Mouse (Mus musculus) cerebellum, postnatal 14 days (tissue): ENCODE data around the gene Tdo2.

ENCODE experiments used
- DNase-seq, 2 experiments: peaks; one replicate each; pipeline ENCODE4 v3.0.0; 2021; ENCODE audit warnings: mixed read lengths in 2 of 2

Tdo2 gene

DNA sequence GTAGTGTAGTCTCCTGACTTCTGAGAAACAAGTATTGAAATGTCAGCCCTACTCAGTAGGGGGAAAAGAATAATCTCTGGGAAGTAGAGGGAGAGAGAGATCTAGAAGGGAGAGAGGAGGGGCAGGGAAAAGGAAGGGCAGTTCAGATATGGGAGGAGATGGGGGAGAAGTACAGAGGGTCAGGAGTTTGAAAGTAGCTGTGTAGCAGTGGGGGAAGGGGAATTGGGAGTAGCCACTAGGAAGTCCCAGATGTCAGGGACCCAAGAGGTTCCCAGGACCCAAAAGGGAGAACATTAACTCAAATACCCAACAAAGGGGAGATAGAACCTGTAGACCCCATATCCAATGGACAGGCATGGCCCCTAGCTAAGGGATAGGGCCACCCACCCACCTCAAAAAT lies at the start of gene Tdo2:
Tdo2 (minus strand) TSS at position 101 of the 400 bp plus-strand sequence.
- DNase-seq = no peak

DNA sequence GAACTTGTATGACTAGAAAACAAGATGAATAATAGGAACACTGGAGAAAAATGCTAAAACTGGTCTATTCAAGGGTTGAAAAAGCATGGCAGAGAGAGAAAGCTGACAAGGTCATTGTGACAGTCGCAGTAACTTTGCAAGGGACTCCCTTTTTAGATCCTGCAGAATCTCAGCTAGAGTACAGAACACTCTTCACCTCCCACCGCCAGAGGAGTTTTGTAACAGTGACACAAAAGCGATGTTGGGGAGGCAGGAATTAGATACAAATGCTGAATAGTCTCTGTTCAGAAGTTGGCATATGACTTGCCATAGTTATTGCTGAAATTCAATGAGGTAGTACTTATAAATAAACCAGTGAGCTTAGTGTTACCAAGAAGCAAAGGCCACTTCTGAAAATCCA lies 47.1 kb upstream of the Tdo2 start:
- DNase-seq = no peak

DNA sequence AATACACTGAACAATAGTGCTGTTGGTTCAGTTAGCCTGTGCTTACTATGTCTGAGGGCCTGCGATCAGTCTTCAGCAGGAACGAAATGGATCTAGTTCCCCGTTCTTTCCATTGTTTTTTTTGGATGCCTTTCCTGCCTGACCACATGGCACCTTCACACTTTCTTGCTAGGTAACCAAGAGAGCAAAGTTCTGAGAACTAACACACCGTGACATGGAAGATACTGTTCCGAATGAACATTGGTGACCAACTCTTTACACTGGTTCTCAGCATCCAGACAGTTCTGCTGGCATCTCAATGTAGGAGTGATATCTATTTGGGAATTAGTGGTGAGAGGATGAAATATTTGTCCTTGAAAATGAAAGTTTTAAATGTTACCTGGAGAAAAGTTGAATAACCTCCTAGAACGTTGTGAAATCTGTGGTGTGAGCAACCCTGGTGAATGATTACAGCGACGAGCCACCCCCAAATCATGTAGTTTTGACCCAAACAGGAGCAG lies 46.5 kb upstream of the Tdo2 start:
- DNase-seq = no peak

DNA sequence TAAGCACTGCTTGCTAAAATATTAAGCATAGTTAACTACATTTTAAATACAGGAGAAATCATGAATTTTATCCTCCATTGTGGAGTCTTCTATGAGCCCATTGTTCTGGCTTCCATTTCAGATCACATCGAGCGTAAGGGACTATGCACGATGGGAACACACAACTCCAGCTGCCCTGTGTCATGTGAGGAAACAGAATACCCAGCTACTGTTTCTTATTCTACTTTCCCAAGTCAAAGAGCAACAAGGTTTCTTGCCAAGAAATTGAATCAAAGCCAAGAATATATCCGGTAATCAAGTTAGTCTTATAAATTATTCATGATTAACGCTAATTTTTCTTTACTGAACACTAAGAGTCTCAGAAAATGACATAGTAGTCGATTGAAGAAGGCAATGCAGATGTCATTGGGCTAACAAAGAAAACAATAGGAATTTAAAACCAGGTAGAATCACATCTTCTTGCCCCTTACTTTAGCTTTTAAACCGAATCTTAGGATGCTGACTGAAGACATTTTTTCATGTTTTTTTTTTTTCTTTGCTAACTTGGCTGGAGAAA lies 38.2 kb upstream of the Tdo2 start:
- DNase-seq = no peak

DNA sequence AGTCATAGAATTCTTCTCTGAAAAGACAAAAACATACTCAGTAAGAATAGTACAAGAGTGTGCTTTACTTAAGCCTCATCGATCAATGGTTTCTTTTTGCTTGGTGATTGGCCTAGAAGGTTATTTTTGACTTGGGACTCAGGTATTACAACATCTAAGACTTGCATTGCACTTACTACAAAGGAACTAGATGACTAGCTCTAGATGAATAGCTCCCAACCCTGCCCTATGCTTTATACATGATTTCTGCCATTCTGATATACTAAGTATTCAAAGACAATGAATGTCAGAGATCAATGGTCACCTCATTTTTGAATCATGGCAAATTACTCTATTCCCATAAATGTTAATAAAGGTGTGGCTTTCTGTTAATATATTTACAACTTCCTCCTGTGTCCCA lies 31.0 kb upstream of the Tdo2 start:
- no peak for DNase-seq

DNA sequence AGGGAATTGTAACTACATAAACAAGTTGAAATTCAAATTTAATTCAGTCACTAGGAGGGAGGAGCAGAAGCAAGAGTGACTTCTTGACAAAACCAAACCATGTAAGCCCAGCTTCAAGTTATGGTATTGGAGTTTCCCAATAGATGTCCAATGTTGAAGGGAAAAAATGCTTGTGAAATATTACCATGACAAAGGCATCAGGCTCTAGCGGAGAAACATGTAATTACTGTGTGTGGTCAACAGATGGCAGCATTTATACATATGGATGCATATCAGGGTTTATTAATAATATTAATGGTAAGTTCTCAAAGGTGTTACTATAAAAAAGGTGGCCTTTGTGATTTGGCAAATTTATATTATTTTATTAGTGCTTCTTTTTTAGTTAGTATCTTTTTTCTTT lies 20.0 kb upstream of the Tdo2 start:
- DNase-seq = peak; percentile 50 to 64

DNA sequence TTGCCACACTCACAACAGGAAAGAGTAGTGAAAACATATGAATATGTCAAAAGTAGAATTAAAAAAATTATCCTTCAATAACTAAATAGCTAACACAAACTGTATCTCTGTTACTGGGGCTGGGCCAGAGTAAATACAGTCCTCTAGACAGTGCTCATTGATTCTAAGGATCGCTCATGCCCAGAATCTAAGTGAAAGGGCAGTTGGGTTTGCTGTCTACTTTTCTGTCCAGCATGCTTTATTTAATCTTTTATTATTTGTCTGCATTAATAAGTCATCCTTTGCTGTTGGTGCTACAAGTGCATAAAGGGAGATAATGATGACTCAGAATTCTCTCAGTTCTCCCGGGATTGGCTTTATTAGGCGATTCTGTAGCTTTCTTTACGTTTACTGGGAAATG lies 19.4 kb upstream of the Tdo2 start:
- DNase-seq = no peak

DNA sequence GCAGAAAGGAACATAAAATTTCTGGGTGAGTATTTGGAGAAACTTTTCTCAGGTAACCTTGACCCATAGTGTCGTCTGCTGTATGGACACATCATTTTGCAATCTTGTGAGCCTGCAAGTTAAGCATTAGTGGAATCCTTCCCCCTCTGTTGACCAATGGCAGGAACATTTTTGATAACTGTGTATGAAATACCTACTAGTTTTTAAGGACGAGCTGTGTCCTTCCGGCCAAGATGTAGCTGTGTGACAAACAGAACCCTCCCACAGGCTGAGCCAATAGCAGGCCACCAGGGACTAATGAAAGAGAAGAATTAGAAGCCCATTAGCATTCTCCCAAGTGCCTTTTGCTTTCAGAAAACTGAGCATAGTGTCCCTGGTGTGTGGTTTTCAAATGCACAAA lies 14.5 kb upstream of the Tdo2 start:
- DNase-seq = no peak

DNA sequence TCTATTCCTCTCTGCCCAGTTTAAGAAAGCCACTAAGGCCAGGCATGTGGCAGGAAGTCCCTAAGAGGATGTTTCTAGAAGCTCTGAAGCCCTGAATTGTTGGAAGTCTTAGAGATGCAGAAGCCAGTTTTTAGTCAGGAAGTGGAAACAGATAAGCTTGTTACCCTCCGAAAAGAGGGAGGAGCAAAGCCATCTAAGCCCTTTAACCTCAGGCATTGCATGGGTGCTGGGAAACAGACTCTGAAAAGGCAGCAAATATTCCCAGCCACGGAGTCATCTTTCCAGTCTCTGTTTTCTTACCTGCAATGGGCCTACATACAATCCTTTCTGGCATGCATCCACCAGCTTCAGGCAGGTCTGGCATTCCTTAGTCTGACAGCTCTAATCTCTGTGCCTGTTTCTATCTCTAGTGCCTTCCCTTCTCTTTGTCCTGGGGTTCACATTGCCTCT lies 13.7 kb upstream of the Tdo2 start:
- no peak for DNase-seq

DNA sequence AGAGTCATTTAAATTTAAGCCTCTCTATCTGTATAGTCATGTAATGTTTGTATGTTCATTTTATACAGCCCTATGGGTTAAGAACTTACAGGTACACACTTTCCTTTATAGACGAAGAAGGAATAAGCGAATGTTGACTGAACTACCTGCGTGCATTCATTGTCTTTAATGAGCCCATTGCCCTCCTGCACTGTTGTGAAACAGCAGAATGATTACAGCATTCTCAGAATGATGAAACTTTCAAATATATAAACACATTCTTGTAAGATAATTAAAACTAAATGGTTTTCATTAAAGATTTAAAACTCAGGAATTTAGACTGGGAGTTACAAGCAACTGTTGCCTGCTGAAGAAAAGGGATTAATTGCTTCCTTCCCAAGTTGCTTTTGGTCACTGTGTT lies 11.6 kb upstream of the Tdo2 start:
- no peak for DNase-seq

DNA sequence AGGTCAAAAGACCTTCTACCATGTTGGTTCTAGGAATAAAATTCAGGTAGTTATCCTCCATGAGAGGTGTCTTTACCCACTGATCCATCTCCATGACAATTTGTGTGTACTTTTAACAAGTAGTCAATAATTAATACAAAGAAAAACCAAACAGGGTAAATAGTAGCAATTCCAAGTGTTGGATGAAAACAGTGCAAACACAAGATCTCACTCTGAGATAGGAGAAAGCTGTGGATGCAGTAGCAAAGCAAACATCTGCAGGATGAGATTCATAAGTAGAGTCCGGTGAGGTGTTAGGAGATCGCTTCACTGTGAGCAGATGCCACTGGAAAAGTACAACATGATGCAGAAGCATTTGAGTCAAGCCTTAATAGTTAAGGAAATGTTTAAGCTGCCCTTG lies 10.1 kb upstream of the Tdo2 start:
- no peak for DNase-seq

DNA sequence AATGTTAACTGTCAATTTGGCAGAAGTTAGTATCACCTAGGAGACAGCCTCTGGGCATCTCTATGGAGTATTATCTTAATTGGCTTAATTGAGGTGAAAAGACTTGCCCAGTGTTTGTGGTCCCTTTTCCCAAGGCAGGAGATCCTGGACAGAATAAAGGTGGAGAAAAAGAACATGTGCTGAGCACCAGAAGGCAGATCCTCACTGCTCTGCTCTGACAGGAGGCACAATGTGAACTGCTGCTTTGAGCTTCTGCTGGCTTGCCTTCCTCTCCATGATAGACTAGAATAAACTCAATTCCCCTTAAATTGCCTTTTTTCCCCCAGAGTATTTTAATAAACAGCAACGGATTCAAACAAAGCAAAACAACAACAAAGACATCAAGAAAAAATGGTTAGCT lies 9.1 kb upstream of the Tdo2 start:
- DNase-seq = no peak

DNA sequence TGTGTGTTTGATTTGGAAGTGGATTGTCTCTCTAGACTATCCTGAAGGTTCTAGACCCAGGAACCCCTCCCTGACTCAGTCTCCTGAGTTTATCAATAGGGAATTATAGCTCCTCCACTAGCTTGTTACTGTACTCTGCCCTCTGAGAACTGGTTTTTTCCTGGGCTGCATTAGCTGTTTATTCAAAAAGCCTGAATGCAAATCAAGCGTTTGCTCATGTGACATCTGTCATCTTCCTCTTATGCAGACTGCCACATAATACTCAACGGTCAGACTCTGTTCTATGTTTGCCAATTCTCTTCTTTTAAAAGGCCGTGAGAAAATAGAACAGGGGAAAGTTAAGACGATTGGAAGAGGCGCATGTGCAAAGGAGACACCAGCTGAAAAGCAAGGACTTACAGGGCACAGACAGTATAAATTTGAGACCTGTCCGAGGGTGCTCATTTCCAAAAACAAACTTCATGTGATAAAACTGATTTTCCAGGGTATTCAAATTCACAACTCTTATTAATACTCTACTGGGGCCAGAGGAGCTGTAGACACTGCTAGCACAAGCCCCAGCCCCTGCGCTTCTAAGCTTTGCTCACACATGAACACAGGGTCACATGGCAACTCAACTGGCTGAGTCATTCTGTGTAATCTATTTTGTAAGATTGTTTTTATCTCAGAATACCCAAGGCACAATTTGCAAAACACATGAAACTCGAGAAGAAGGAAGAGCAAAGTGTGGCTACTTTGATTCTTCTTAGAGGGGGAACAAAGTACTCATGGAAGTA lies 7.3 kb upstream of the Tdo2 start:
- DNase-seq = no peak

DNA sequence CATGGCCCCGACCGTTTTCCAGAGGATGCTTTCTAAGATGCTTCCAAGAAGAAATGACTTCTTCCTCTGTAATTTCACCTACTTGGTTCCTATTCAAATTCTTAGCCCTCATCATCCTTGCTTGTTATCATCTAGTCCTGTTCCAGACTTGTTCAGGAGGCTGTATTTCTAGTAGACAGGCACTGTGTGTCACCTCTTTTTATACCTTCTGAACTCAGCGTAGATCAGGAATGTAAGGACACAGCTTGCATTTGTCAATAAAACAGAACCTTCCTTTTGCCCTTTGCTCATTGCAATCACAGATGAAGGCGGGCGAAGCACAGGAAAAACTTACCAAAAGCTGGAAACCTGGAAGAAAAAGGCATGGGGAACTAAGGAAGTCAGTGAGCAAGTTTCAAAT lies 6.0 kb upstream of the Tdo2 start, which contains the start of gene Asic5:
Asic5 (plus strand) TSS at position 301 of the 400 bp plus-strand sequence.
- DNase-seq = no peak

DNA sequence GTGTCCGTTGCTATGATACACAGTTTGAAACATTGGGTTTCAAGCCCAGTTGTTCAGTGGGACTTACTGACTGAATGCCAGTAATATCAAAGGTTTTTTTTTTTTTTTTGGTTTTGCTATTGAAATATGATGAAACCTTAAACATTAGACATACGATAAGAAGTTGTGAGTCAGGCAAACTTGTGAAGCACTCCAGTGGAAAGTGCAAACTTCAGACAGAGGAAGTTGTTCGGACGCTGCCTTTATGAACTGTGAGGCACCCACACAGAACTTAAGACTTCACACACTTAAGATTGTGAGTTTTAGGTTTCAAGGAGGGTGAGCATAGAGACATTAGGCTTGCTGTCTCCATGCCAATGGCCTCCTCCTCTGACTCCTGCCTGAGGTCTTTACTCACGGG lies 5.6 kb upstream of the Tdo2 start:
- DNase-seq = no peak

DNA sequence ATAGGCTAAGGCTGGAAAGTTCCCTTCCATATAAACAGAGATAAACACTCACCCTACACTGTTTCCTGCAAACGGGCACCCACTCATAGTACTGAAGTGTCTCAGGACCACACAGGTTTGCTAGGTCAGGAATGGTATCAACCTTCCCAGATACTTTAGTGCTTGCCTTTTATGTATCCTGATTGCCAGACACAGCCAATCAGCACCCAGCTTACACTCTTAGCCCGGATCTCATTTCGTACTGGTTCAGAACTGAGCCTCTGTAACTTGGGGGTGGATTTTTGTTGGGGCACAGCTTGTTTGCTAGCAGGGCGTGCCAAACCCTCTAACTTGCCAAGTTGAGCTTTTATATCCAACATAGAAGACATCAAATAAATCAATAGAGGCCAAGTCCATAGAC lies 395 bp downstream of the Tdo2 start:
- no peak for DNase-seq

DNA sequence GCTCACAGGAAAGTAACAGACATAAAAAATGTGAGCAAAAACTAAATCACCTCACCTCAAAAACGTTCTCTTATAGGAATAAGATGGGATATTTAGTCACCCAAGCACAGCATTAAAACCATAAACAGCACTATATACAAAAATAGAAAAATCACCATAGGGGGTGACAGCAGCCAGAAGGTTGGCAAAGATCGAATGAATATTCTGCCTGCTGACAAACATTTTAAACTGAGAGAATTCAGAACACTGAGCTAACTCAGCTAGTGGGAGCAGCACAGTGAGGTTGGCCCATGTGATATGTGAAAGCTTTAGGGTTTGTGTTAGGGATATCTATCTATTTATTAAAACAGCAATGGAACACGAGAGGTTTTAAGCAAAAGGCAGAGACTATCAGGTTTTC lies 11.4 kb downstream of the Tdo2 start:
- peak; percentile 17 to 60 for DNase-seq

DNA sequence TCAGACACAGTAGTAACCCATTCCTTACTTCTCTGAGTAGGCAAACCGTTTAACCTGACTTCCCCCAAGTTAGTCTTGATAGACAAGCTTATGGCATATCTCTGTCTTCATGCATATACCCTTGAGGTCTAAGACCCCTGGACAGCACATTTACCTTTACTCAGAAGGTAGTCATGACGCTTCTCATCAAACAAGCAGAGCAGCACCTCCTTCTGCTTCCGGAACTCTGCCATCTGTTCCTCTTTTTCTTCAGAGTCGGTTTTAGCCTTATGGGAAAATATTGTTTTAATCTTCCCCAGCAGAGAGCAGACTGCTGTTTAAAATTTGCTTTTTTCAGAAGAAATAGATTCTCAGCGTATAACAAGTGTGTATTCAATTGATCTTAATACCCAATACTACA lies 12.2 kb downstream of the Tdo2 start:
- DNase-seq = peak in 1 of 2 experiments; percentile 32

DNA sequence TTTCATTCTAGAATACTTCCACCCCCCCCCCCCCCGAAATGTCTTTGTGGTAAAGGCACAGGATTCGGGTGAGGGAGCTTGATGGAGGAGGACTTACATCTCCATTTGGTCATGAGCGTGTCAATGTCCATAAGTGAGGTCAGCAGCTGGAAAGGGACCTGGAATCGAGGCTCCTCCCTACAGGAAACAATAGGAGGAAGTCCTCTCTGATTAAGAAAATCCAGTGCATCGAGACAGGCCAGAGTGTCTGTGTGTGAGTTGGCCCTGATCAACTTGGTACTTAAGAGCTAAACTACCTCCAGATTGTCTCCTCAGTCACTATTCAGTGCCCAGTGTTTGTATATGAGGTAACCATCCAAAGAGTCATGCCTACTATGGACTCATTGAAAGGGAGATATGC lies 14.7 kb downstream of the Tdo2 start:
- DNase-seq = no peak

DNA sequence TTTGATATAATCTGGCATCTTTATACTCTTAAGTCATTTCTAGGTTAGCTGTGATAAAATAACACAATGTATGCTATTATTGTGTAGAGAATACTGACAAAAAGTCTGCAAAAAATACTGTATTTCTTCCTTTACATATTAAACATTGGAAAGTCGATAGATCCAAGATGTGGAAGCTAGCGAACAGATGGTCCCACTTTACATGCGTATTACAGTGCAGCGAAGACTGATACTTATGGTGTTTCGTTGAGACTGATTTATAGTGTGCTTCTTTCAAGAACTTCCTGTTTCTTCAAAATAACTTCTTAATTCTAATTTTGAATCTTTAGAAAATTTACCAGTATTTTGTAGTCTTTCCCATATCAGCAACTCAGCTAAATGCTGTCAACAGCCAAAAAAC lies 18.5 kb downstream of the Tdo2 start:
- no peak for DNase-seq

DNA sequence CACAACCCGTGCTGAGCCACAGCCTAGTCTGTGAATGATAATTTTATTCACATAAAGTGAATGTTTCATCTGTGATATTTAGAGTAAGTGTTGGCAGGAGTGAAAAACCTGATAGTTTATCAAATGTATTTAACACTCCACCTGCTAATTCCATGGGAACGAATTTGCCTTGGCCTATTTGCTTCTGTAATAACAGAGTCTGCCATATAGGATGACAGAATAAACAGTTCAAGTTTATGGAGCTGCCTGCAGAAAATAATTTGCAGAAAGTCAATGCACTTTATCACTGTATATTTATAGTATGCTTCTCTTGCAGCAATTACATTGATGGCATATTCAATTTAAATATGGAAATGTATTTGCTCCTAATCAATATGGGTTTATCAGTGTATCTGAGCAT lies 24.2 kb downstream of the Tdo2 start:
- DNase-seq = no peak

DNA sequence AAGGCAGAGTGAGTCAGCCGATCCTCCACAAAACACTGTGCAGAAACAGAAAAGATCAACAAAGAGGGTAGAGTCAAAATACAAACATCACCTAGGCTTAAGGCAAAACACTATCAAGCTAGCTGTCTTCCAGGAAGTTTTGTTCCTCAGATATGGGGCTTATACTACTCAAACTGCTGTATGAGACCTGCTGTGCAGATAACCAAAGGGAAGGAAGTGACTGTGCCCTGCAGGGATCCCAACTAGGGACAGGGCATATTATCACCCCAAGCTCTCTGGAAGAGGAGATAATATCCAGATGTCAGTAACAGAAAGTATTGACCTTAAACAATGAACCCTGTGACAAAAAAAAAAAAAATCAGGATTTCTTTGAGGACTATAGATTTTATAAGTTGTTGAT lies 27.0 kb downstream of the Tdo2 start:
- DNase-seq = no peak

DNA sequence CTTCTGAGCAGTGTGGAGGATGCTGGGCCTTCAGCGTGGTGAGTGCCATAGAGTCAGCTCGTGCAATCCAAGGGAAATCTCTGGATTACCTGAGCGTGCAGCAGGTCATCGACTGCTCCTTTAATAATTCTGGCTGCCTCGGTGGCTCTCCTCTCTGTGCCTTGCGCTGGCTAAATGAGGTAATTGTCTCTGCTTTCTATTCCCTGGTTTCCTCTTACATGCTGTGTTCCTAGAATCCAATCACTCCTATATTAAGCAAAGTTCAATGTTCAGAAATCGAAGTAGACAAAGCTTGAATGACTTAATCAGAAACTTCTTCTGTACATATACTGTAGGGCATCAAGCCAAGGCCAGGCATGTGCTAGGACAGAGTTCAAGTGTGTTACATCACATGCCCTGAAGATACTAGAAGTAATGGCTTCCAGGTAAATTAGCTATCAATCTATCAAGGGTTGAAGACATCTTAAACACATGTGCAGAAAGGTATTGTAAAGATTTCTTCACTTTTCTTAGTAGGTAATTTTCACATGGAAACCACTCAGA lies 31.1 kb downstream of the Tdo2 start:
- no peak for DNase-seq

DNA sequence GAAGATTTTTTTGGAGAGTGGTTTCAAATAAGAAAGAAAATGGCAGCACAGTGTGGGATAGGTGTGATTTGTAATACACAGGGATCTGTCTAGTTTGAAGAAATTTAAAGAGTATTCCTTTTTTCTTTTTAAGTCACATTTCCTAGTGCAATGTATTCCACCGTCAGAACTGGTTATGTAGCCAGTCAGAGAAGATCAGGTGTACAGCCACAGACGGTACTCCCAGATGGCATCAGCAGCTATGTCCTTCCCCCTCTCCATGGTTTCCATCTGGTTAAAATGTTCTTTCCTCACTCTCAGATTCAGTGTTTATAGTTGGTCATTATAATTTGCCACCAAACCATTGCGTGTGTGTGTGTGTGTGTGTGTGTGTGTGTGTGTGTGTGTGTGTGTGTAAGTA lies 32.9 kb downstream of the Tdo2 start:
- no peak for DNase-seq
